Mouse (Mus musculus): ENCODE data around the gene Ppp2r5a.
A peak's percentile ranks its signal among the peaks of the same experiment; 100 is the strongest.

Gene Ppp2r5a

GRCm38 (mm10) chr1:191403074-191403473 lies at the start of gene Ppp2r5a:
Gene Ppp2r5a, minus strand, starts transcription at chr1:191403272.
- no peak for DNase-seq (ENCODE audit: low read depth)

DNA sequence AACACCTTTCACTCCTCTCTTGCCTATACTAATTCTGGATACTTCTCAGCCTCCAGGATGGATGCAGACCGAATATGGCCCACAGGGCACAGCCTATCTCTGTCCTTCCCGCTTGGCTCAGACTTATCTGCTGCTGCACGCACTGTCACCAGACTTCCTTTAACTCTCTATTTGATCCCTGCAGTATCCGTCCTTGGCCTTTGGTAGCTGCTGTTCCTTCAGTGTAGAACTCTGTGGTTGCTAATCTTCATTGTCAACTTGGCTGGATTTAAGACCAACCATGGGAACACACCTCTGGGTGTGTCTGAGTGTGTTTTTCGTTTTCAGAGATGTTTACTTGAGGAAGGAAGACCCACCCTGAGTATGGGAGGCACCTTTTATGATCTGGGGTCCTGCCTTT lies 47.5 kb upstream of the Ppp2r5a start:
- DNase-seq (ENCODE audit: low read depth), result no peak

DNA sequence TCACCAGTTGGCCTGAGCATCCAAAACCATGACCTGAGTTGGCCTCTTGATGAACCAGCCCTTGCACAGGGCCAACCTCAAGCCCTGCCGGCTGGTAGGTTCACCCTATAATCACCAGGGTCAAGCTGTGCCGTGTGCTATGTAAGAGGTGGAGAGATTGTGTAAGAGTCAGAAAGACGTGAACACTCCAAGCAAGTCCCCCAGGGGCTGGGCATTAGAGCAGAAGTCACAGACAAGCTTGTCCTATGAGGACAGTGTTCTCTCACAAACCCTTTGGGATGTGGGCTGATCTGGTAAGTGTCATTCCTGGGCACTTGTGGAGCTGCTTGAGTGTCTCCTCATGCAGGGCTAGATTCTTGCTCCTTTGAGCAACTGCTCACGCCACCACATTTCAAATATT lies 46.5 kb upstream of the Ppp2r5a start:
- DNase-seq (ENCODE audit: low read depth), result no peak

DNA sequence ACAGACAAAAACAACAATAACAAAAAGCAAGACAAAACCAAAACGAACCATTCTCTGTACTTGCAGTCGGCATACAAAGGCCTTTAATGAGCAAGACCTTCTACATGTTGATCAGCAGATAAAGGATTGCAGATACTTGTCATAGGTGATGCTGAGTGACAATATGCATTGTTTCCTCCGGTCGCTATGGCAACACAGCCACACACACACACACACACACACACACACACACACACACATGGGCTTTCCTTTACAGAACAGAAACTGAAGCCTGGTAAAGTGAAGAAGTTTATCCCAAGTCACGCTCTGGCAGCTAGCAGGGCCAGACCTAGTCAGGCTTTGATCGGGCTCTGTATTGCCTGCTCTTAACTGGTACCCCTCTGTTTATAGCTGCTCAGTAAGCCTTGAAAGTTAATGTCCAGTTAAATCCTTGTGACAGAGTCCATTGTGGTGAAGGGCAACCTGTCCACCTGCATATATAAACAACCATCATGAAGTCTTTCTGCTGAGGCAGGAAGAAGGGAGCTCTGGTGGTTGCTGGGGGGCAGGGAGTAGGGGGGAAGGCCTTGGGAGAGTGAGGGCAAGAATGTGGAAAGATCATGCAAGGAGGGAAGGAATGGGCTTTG lies 44.4 kb upstream of the Ppp2r5a start:
- DNase-seq (ENCODE audit: low read depth), result no peak

- no peak for DNase-seq (ENCODE audit: low read depth)
These were observed 43.2 kb upstream of the Ppp2r5a start for GRCm38 (mm10) chr1:191446307-191446706.

DNA sequence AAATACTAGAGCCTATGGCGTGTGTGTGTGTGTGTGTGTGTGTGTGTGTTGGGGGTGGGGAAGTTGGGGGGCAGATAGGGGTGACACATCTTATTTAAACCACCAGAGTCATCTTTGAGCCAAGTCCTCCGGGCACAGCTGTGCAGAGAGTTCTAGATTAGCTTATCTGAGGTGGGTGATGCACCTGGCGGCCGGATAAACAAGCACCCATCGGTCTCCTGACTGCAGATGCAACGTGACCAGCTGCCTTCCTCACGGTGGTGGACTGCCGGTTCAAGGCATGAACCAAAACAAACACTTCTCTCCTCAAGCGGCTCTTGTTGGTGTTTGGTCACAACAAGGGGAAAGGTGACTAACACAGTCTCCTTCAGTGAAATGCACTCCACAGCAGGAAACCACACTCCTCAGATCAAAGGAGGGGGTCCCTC lies 42.8 kb upstream of the Ppp2r5a start:
- no peak for DNase-seq (ENCODE audit: low read depth)

DNA sequence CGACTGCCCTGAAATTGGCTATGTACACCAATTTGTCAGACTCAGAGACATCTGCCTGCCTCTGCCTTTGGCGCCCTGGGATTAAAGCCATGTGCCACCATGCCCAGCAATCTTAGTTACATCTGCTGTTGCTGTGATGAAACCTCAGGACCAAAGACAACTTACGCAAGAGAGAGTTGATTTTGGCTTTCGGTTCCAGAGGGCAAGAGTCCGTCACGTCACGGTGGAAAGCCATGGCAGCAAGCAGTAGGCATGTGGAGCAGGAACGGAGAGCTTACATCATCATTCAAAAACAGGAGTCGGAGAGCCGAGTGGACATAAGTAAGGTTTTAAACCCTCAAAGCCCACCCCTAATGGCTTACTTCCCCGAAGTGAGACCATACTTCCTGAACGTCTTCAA lies 42.3 kb upstream of the Ppp2r5a start:
- DNase-seq (ENCODE audit: low read depth), result no peak

DNA sequence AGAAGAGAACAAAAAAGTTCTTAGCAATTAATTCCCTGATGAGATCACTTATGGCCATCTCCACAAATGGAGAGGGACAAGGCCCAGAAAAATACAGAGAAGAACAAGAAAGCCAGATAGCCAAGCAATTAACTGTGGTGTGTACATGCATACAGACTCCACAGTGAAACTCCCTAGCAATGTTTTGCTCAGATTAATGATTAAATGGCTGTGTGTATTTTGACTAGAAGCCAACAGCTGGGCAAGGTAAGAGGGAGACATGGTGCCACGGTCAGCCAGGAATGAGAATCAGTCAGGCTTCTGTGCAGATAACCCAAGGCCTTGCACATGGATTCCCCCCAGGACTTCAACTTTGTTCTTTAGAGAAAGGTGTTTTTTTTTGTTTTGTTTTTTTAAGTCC lies 41.4 kb upstream of the Ppp2r5a start:
- DNase-seq (ENCODE audit: low read depth), result no peak

GRCm38 (mm10) chr1:191439011-191439410 lies 35.9 kb upstream of the Ppp2r5a start:
- DNase-seq (ENCODE audit: low read depth), result no peak

DNA sequence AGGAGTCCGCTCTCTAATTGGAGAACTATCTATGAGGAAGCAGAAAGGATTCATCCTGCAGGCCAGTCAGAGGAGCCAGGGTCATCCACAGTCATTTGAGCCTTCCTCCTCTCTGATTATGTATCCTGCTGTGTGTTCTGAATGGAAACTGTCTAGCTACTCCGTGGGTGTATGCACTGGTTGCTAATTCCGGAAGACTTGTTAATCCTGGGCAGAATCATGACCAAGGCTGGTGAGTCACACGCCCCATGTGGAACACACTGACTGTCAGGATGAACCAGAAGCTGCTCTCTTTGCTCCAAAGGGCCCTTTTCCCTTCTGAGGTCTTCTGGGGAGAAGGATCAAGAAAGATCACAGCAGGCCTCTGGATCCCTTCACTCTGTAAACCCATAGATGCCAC lies 35.5 kb upstream of the Ppp2r5a start:
- peak; percentile 58 for DNase-seq (ENCODE audit: low read depth)

DNA sequence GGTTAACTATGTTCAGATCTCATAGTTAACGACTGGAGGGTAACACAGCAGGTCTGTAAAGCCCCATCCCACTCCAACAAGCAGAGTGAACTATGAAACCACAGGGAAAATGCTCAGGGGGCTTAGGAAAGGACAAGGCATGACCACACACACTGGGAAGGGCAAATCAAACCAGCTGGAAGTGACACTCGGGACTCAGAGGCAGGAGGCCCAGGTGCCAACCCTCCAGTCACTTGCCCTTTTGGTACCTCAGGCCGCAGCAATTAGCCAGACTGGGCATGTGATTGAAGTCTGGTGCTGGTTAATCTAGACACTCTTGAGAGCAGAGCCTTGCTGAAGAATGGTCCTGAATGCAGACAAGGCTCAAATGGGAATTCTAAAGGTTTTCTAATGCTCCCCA lies 33.6 kb upstream of the Ppp2r5a start:
- no peak for DNase-seq (ENCODE audit: low read depth)

DNA sequence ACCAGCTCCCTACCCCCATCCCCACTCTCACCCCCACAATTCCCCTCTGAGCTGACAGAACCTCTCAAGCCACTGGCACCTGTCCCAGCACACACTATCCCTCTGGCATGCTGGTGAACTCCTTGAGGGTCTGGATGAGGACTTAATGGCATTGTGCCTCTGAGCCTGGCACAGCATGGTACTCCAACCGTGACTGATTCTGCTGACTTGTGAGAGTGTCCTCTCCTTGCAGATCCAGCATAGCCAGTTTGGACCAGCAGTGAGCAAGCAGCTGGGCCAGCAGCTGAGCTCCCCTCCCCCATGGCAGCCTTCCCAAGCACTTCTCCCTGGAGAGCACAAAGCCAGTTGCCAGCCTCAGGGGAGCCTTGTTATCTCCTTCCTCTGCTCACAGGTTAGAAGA lies 32.3 kb upstream of the Ppp2r5a start:
- DNase-seq (ENCODE audit: low read depth), result peak; percentile 56

DNA sequence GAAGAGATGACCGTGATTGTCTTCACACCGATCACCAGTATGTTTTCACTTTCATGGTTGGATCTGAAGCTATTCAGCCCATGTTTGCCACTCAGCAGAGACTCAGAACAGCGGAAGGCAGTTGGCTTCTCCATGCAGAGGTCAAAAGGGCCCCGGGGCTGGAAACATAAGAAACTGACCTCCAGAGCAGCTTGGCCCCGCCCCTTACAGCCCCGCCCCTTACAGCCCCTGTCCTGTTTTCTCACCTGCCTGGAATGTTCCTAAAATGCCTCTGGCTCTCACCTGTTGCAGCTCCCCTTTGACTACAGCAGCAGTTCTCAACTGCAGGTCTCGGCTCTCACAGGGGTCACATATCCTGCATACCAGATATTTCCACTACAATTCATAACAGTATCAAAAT lies 29.5 kb upstream of the Ppp2r5a start:
- DNase-seq (ENCODE audit: low read depth), result no peak

DNA sequence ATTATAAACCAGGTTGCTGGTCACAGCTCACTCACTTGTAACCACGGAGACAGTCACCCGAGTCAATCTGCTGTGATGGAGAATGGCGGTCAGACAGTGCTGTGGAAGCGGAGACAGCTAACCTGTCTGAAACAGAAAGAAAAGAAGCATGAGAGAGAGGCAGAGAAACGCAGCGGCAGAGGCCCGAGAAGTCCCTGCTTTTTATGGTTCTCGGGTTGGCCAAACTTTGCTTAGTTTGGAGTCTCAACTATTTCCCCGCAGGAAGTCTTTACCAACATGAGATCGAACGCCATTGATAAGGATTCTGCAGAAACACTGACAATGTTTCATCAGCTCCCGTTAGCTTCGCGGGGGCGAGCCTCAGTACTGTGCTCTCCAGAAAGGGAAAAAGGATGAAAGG lies 29.0 kb upstream of the Ppp2r5a start:
- no peak for DNase-seq (ENCODE audit: low read depth)

- no peak for DNase-seq (ENCODE audit: low read depth)
These were observed 27.0 kb upstream of the Ppp2r5a start for GRCm38 (mm10) chr1:191430121-191430520.

- DNase-seq (ENCODE audit: low read depth), result no peak
These were observed 22.8 kb upstream of the Ppp2r5a start for GRCm38 (mm10) chr1:191425884-191426283.

- DNase-seq (ENCODE audit: low read depth), result no peak
These were observed 20.1 kb upstream of the Ppp2r5a start for GRCm38 (mm10) chr1:191423201-191423600.

DNA sequence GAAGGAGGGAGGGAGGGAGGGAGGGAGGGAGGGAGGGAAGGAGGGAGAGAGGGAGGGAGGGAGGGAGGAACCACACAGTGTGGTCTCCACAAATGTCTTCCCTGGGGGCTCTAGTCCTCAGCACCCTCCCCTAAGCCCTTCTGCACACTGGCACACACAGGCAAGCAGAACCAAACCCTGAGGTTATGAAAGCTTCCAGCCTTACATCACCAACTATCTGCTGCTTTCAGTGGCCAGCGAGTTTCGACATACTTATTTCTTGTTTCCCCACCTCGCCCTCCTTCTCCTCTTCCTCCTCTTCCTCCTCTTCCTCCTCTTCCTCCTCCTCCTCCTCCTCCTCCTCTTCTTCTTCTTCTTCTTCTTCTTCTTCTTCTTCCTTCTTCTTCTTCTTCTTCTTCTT lies 19.6 kb upstream of the Ppp2r5a start:
- peak; percentile 48 for DNase-seq (ENCODE audit: low read depth)

- DNase-seq (ENCODE audit: low read depth), result no peak
These were observed 19.1 kb upstream of the Ppp2r5a start for GRCm38 (mm10) chr1:191422164-191422563.

- DNase-seq (ENCODE audit: low read depth), result no peak
These were observed 18.4 kb upstream of the Ppp2r5a start for GRCm38 (mm10) chr1:191421426-191421999.

DNA sequence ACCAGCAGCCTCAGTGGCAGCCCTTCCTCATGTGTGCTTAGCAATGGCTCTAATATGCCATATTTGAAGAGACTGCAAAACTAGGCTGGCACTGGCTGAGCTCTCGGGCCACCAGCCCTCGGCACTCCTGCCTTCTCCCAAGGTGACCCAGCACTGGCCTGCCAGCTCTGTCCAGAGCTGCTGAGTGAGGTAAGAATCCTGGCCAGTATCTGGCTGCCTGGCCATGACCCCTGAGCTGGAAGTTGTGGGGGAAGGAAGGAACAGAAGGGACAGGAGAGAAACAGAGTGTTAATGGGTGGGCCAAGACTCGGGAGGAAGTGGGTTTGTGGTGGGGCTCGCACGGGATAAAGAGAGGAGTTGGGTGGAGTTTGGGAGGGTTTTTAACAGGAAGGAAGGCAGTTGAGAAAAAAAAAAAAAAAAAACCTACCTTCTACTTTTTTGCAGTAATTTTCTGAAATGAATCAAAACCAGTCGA lies 17.9 kb upstream of the Ppp2r5a start:
- no peak for DNase-seq (ENCODE audit: low read depth)

- peak; percentile 20 for DNase-seq (ENCODE audit: low read depth)
These were observed 17.1 kb upstream of the Ppp2r5a start for GRCm38 (mm10) chr1:191419991-191420751.

- DNase-seq (ENCODE audit: low read depth), result no peak
These were observed 16.3 kb upstream of the Ppp2r5a start for GRCm38 (mm10) chr1:191419421-191419820.

All from NIH3T3 (cell line).